30 mouse cellular contexts compared by ENCODE assay signal in genomic region chr2:180660521-180660920, GRCm38 (mm10). TPM values are rescaled to one million over a fixed set of nuclear protein-coding genes. Genes with fewer than 3 reads are reported as not detected.
"Had no signal": no experiment of that assay in that cellular context is flagged by ENCODE, and none has a peak within 500 bp of the region (broad histone marks: within the 10 kb centered on the region; RNA-seq: fewer than 3 reads in every experiment).

No protein-coding gene starts in this region.

- H3K27ac ChIP-seq: heart, embryonic 13.5 days; hindbrain, embryonic 14.5 days; kidney, embryonic 15.5 days; kidney, postnatal 0 days; limb, embryonic 13.5 days; limb, embryonic 15.5 days; liver, embryonic 12.5 days; liver, embryonic 14.5 days had no signal

- H3K4me2 ChIP-seq: heart, embryonic 11.5 days; hindbrain, embryonic 14.5 days; limb, embryonic 13.5 days; limb, embryonic 15.5 days; liver, embryonic 12.5 days had no signal

- ATAC-seq: hindbrain, embryonic 16.5 days had no signal

- H3K4me3 ChIP-seq: heart, embryonic 13.5 days; kidney, embryonic 15.5 days; limb, embryonic 15.5 days; liver, embryonic 12.5 days had no signal

- H3K9ac ChIP-seq: kidney, embryonic 15.5 days; limb, embryonic 15.5 days; liver, embryonic 12.5 days; liver, embryonic 14.5 days had no signal

- H3K27me3 ChIP-seq: heart, embryonic 13.5 days; kidney, embryonic 15.5 days; limb, embryonic 13.5 days; limb, embryonic 15.5 days; liver, embryonic 12.5 days had no signal

- DNase-seq: gastrocnemius, postnatal 14 days; gastrocnemius, postnatal 36 days; heart, adult 18-20 months; heart, postnatal 14 days; heart, postnatal 36 days; kidney, adult 11 months; kidney, adult 2 months; kidney, adult 9 months; kidney, postnatal 14 days; kidney, postnatal 36 days; layer of hippocampus, adult 9-11 months; layer of hippocampus, postnatal 36 days; left cerebral cortex, postnatal 4 days had no signal

- H3K9me3 ChIP-seq: heart, embryonic 13.5 days; kidney, embryonic 15.5 days; limb, embryonic 13.5 days; limb, embryonic 15.5 days; liver, embryonic 12.5 days had no signal

RNA-seq across cellular contexts. Expression of gene Tcfl5, which starts 18.0 kb away (rescaled TPM):
- total RNA-seq: gastrocnemius, adult 18-20 months; gastrocnemius, adult 8-10 months; gastrocnemius, postnatal 36 days; heart, adult 18-20 months; heart, adult 8-10 months; hematopoietic stem cell, adult 5-6 weeks; liver, adult 2 months had no signal
- polyA plus RNA-seq: heart, embryonic 13.5 days; heart, embryonic 16.5 days; large intestine, adult 2 months; liver, adult 2 months had no signal
